Mouse (Mus musculus) liver, embryonic 15.5 days (tissue): ENCODE measurements around the gene 2210011C24Rik. TPM values are rescaled to one million over a fixed set of nuclear protein-coding genes. Genes with fewer than 3 reads are reported as not detected.

Source experiments
- microRNA counts: library from miRNA; unstranded; fragments of <30 nt; microRNA quantifications from one replicate; lab custom pipeline; 2016
- microRNA-seq: library from miRNA; unstranded; fragments of <30 nt; microRNA quantifications from one replicate; pipeline ENCODE4, GENCODE M21; 2016
- polyA plus RNA-seq: library from polyadenylated mRNA; unstranded; fragments of >200 nt; fragmentation: Nextera tagmentation; extraction: Ambion mirVana; gene quantifications from 2 replicates; pipeline ENCODE4 v1.2.1, GENCODE M21; 2015

The 2210011C24Rik gene
- polyA plus RNA-seq, 1 experiment from 2014 or later, result not detected

MicroRNAs within 50 kb of the gene (microRNA counts, 519-probe panel; counts per million panel counts)
- microRNA mmu-miR-1199 (lab: Ali Mortazavi, UCI), result not detected

Small RNA genes lying within 50 kb of the gene (microRNA-seq; reads per million reads assigned to microRNA genes)
- gene Mir1199 (not detected), gene Mir8111 (1.8 reads per million)

Other genes starting within 250 kb of the 2210011C24Rik start
- 1.1 and 1.6 TPM in 2 replicates for gene Adgrl1, start 112.1 kb downstream of the 2210011C24Rik start, polyA plus RNA-seq
- gene Gm10644, start 57.0 kb downstream of the 2210011C24Rik start, polyA plus RNA-seq, result 0.39 and 0.47 TPM in 2 replicates
- gene Asf1b, start 56.7 kb downstream of the 2210011C24Rik start, polyA plus RNA-seq, result 116 and 118 TPM in 2 replicates
- gene Prkaca, start 39.2 kb downstream of the 2210011C24Rik start, polyA plus RNA-seq, result 51.2 and 51.5 TPM in 2 replicates
- 5.8 and 6.9 TPM in 2 replicates for gene Samd1, start 14.5 kb downstream of the 2210011C24Rik start, polyA plus RNA-seq
- 0.58 and 0.61 TPM in 2 replicates for gene 1700067K01Rik, start 10.7 kb downstream of the 2210011C24Rik start, polyA plus RNA-seq
- 0.15 and 0.23 TPM in 2 replicates for gene Palm3, start 9.3 kb upstream of the 2210011C24Rik start, polyA plus RNA-seq
- gene Il27ra, start 30.4 kb upstream of the 2210011C24Rik start, polyA plus RNA-seq, result 0.74 and 1.3 TPM in 2 replicates
- 0.15 TPM in 1 of 2 replicates, not detected in the other for gene Rln3, start 32.8 kb upstream of the 2210011C24Rik start, polyA plus RNA-seq
- gene Gm10643, start 53.0 kb upstream of the 2210011C24Rik start, polyA plus RNA-seq, result 0.24 and 0.30 TPM in 2 replicates
- 2.4 and 2.9 TPM in 2 replicates for gene Rfx1, start 54.7 kb upstream of the 2210011C24Rik start, polyA plus RNA-seq
- gene Dcaf15, start 92.6 kb upstream of the 2210011C24Rik start, polyA plus RNA-seq, result 3.2 and 3.5 TPM in 2 replicates
- gene Podnl1, start 113.8 kb upstream of the 2210011C24Rik start, polyA plus RNA-seq, result not detected in 2 replicates
- gene Cc2d1a, start 135.8 kb upstream of the 2210011C24Rik start, polyA plus RNA-seq, result 5.4 and 5.5 TPM in 2 replicates
- 0.25 and 0.41 TPM in 2 replicates for gene 4930432K21Rik, start 135.9 kb upstream of the 2210011C24Rik start, polyA plus RNA-seq
- gene Nanos3, start 173.0 kb upstream of the 2210011C24Rik start, polyA plus RNA-seq, result 0.31 TPM in 2 replicates
- 2.0 and 2.5 TPM in 2 replicates for gene Zswim4, start 224.9 kb upstream of the 2210011C24Rik start, polyA plus RNA-seq
- gene D8Ertd738e, start 237.5 kb upstream of the 2210011C24Rik start, polyA plus RNA-seq, result 176 and 183 TPM in 2 replicates
- gene Mri1, start 245.2 kb upstream of the 2210011C24Rik start, polyA plus RNA-seq, result 28.6 and 30.5 TPM in 2 replicates